Mouse (Mus musculus): ENCODE measurements around the gene Dpf2. TPM values are rescaled to one million over a fixed set of nuclear protein-coding genes. Genes with fewer than 3 reads are reported as not detected.

The Dpf2 gene
- polyA plus RNA-seq, 1 experiment from 2014 or later, result 118 TPM

DNA sequence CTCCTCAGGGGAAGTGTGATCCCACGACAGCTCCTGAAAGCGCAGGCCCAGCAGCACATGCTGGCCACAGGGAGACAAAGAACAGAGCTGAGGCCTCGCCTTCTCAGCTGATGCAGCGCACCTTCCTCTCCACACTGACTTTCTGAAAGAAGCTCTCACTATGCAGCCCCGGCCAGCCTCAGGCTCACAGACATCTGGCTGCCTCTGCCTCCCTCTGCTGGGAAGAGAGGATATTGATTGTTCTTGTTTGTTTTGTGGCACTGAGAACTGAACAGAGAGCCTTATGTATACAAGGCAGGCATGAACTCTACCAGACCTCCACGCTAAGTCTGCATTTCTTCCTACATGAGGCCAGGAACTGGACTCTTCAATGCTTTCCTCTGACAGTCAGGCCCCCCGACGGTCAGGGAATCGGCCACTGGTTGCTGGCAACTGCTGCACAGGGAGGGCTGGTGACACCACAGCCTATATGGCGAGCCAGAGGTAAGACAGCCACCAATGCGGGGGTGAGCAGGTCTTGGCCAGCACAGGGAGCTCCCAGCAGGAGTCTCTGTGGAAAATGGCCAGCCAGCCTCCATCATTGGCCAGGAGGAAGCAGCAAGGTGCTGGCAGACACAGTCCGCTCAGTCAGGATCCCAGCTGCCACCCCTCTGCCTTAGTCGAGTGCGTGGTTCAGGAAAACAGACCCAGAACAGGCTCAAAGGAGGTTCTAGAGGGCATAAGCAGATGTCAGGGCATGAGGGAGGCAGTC is 50.3 kb downstream of the Dpf2 start:
- Histone ChIP-seq H3K4me1 (replicated peaks) (peaks cover 8% of the 10 kb centered on the region), H3K27ac (ENCODE audit: poor library complexity, severe bottlenecking) (no peak overlapping the region), H3K4me3 (no peak overlapping the region), H3K27me3 (replicated peaks) (no peaks in the 10 kb centered on the region), H3K9me3 (replicated peaks) (0 out of 2 replicates have a peak, but pooled peaks cover 11% of the 10 kb centered on the region), H3K9ac (no peak overlapping the region), H3K4me2 (no peak overlapping the region), H3K36me3 (peaks cover 99% of the 10 kb centered on the region)
- ATAC-seq (ENCODE audit: insufficient number of reproducible peaks, low FRiP score), result no peak
- WGBS, result 94% methylated on average over 14 of the region's 14 CpGs

- peaks cover 94% of the 10 kb centered on the region for H3K36me3 ChIP-seq
- 84% methylated on average over 9 of the region's 9 CpGs for WGBS
- peaks cover 17% of the 10 kb centered on the region for H3K4me1 ChIP-seq (replicated peaks)
- no peak overlapping the region for H3K27ac ChIP-seq (ENCODE audit: poor library complexity, severe bottlenecking)
- H3K4me2 ChIP-seq, result no peak overlapping the region
- H3K9me3 ChIP-seq (replicated peaks), result no peaks in the 10 kb centered on the region
- ATAC-seq (ENCODE audit: insufficient number of reproducible peaks, low FRiP score), result no peak
- no peak overlapping the region for H3K9ac ChIP-seq
- H3K4me3 ChIP-seq, result no peak overlapping the region
- no peaks in the 10 kb centered on the region for H3K27me3 ChIP-seq (replicated peaks)
These were observed 56.2 kb downstream of the Dpf2 start for GRCm38 (mm10) chr19:5856604-5857003.

DNA sequence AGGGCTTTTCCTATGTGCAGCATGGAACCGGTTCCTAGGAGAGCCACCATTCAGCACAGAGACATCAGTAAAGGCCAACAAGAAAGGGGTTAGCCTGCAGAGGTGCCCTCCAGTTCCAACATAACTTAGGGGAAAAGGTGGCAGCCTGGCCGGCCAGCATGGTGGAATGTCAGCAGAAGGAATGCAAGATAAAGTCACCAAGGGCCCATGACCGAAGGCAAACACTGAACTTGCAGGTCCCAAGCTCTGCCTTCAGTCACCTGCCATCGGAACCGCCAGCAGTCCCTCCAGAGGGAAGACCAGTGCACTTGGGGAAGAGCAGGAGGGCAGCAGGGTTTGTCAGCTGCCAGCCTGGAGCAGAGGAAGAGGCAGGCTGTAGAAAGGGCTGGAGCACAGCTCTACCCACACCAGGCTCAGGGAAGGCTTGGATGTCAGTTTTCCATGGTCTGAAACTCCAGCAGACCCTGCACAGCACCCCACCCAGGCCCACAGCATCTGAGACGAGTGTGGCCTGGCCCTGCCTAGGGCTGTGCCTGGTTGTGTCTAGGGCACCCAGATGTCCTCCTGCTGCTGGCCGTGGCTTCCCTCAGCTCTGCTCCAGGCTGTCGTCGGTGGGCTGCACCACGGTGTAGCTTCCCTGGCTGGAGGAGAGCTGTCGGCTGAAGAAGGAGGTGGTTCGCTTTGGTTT is 60.6 kb downstream of the Dpf2 start:
- ATAC-seq (ENCODE audit: insufficient number of reproducible peaks, low FRiP score), result no peak
- no peak overlapping the region for H3K4me3 ChIP-seq
- H3K4me2 ChIP-seq, result peak overlapping the region; percentile 42; the same call in 1 of the 2 replicates
- no peaks in the 10 kb centered on the region for H3K9me3 ChIP-seq (replicated peaks)
- no peaks in the 10 kb centered on the region for H3K27me3 ChIP-seq (replicated peaks)
- peak overlapping the region; percentile 82 for H3K27ac ChIP-seq (ENCODE audit: poor library complexity, severe bottlenecking)
- H3K36me3 ChIP-seq, result peaks cover 58% of the 10 kb centered on the region
- WGBS, result 53% methylated on average over 12 of the region's 12 CpGs
- peak overlapping the region; percentile 61 for H3K9ac ChIP-seq
- H3K4me1 ChIP-seq (replicated peaks), result peaks cover 60% of the 10 kb centered on the region

- Histone ChIP-seq H3K27me3 (replicated peaks) (no peaks in the 10 kb centered on the region), H3K9me3 (replicated peaks) (no peaks in the 10 kb centered on the region), H3K9ac (peak overlapping the region; percentile 61), H3K4me3 (no peak overlapping the region), H3K36me3 (peaks cover 52% of the 10 kb centered on the region), H3K27ac (ENCODE audit: poor library complexity, severe bottlenecking) (peak overlapping the region; percentile 82), H3K4me1 (replicated peaks) (peaks cover 66% of the 10 kb centered on the region), H3K4me2 (peak overlapping the region; percentile 42)
- WGBS, result 43% methylated on average over 5 of the region's 5 CpGs
- no peak for ATAC-seq (ENCODE audit: insufficient number of reproducible peaks, low FRiP score)
These were observed 61.3 kb downstream of the Dpf2 start for GRCm38 (mm10) chr19:5851481-5851971.

- Histone ChIP-seq H3K9me3 (replicated peaks) (no peaks in the 10 kb centered on the region), H3K27me3 (replicated peaks) (no peaks in the 10 kb centered on the region), H3K36me3 (peaks cover 45% of the 10 kb centered on the region), H3K4me1 (replicated peaks) (peaks cover 71% of the 10 kb centered on the region), H3K4me3 (no peak overlapping the region), H3K27ac (ENCODE audit: poor library complexity, severe bottlenecking) (no peak overlapping the region), H3K9ac (no peak overlapping the region), H3K4me2 (no peak overlapping the region)
- WGBS, result 83% methylated on average over 3 of the region's 3 CpGs
- no peak for ATAC-seq (ENCODE audit: insufficient number of reproducible peaks, low FRiP score)
These were observed 62.0 kb downstream of the Dpf2 start for GRCm38 (mm10) chr19:5850860-5851259.

DNA sequence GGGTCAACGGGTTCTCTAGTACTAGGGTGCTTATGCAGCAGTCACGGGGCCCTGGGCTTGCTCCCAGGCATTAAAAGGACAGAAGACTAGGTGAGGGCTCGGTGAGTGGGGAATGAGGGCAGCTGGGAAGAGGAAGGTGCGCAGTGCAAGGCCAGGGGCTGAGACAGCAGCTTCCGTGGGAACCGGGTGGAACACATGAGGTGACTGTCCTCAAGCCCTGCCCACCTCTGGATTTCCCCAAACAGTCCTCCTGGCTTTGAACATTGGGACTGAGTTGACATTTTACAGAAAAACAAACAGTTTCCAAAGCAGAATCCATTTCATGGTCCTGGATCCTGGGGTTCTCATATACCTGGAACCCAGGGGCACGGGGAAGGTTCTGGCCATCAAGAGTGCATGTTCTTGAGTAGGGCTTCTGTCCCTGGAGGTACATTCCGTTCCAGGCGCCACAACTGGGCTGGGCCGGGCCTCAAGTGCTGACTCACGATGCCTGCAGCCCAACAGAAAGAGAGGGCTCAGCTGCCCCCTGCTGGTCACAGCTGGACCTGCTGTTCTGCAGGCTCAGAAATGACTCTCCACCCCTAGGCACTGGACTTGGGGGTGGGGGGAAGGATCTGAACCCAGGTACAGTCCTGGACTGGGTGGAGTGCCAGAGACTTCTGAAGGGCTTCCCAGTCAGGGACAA is 62.8 kb downstream of the Dpf2 start:
- H3K4me2 ChIP-seq, result peak overlapping the region; percentile 77
- H3K36me3 ChIP-seq, result peaks cover 36% of the 10 kb centered on the region
- H3K9me3 ChIP-seq (replicated peaks), result no peaks in the 10 kb centered on the region
- no peaks in the 10 kb centered on the region for H3K27me3 ChIP-seq (replicated peaks)
- peak; percentile 34; the same call in 1 of the 2 replicates for ATAC-seq (ENCODE audit: insufficient number of reproducible peaks, low FRiP score)
- WGBS, result 23% methylated on average over 11 of the region's 11 CpGs
- no peak overlapping the region for H3K4me3 ChIP-seq
- peak overlapping the region; percentile 100 for H3K27ac ChIP-seq (ENCODE audit: poor library complexity, severe bottlenecking)
- H3K9ac ChIP-seq, result peak overlapping the region; percentile 36; the same call in 1 of the 2 replicates
- H3K4me1 ChIP-seq (replicated peaks), result peaks cover 77% of the 10 kb centered on the region

DNA sequence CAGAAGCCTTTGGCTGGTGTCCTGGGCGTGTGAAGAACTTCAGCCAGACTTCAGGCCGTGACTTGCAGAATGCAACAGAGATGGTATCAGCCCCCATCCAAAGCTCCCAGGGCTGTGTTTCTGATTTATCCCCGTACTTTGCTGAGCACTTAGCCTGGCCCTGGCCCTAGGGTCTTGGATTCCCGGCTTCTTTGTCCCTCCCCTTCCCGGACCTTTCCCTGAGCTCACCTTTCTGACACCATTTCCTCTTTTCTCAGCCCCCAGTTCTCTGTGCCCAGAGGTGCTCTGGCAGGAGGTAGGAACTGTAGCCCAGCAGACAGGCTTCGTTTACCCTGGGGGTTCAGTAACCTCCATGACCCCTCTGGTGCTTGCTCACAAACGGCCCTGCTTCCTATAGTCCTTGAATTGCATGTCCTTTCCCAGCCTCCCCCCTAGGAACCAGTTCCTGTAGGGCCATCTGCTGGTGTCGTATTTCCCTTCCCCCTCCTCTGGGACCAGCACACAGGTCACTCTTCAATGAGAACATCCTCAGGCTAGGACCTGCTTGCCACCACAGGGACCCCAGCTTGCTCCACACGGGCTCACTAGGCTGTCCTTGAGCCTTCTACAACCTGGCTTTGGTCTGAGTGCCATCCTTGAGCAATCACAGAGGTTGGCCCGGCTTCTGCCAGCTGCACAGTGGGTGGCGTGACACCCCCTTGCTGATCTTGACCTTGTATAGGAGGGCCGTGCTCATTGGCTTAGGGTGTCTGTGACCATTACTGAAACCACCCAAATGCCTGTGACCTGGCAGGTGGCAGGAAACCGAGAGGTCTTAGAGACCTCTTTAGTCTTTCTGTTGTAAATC is 63.8 kb downstream of the Dpf2 start:
- no peak for ATAC-seq (ENCODE audit: insufficient number of reproducible peaks, low FRiP score)
- peak overlapping the region; percentile 100 for H3K27ac ChIP-seq (ENCODE audit: poor library complexity, severe bottlenecking)
- H3K4me1 ChIP-seq (replicated peaks), result peaks cover 86% of the 10 kb centered on the region
- peak overlapping the region; percentile 77 for H3K4me2 ChIP-seq
- H3K9me3 ChIP-seq (replicated peaks), result no peaks in the 10 kb centered on the region
- peaks cover 29% of the 10 kb centered on the region for H3K36me3 ChIP-seq
- 34% methylated on average over 13 of the region's 13 CpGs for WGBS
- H3K27me3 ChIP-seq (replicated peaks), result no peaks in the 10 kb centered on the region
- peak overlapping the region; percentile 15; the same call in 1 of the 2 replicates for H3K4me3 ChIP-seq
- H3K9ac ChIP-seq, result peak overlapping the region; percentile 76

DNA sequence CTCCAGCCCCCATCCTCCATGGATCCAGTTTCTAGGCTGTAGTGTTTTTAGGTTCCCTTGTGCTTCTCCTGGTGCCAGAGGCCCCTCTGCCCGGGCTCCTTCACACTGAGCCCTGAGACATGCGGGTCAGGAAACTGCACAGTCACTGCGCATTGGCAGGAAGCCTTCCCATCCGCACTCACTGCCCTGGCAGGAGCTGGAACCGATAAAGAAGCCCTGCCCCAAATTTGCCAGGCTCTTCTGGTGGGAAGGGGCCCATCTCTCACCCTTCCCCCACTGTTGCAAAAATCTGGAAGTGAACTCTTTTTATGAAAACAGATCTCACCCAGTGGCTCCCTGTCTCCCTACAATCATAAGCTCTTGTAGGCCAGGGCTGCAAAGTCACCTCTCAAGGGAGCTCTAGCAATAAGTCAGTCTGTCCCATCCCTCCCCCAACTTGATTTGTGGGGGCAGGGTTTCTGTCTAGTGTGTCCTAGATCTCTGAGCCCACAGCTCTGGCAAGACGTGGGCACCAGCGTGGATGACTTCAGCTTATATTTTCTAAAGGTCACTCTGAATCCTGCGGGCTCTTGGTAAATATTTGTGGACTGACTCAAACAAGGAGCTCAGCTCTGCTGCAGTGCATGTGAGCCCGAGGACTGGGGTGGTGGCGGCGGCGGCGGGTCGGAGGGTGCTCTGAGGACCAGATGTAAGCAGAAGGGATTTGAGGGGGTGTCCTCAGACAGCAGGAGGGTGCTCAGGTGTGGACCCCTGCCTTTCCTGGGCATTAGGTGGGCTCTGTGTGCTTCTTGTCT is 64.6 kb downstream of the Dpf2 start:
- WGBS, result 39% methylated on average over 14 of the region's 14 CpGs
- Histone ChIP-seq H3K27ac (ENCODE audit: poor library complexity, severe bottlenecking) (peak overlapping the region; percentile 100), H3K9me3 (replicated peaks) (no peaks in the 10 kb centered on the region), H3K36me3 (peaks cover 24% of the 10 kb centered on the region), H3K4me2 (peak overlapping the region; percentile 77), H3K9ac (peak overlapping the region; percentile 76), H3K4me1 (replicated peaks) (peaks cover 94% of the 10 kb centered on the region), H3K27me3 (replicated peaks) (no peaks in the 10 kb centered on the region), H3K4me3 (peak overlapping the region; percentile 4; the same call in 1 of the 2 replicates)
- peak; percentile 33; the same call in 1 of the 2 replicates for ATAC-seq (ENCODE audit: insufficient number of reproducible peaks, low FRiP score)

DNA sequence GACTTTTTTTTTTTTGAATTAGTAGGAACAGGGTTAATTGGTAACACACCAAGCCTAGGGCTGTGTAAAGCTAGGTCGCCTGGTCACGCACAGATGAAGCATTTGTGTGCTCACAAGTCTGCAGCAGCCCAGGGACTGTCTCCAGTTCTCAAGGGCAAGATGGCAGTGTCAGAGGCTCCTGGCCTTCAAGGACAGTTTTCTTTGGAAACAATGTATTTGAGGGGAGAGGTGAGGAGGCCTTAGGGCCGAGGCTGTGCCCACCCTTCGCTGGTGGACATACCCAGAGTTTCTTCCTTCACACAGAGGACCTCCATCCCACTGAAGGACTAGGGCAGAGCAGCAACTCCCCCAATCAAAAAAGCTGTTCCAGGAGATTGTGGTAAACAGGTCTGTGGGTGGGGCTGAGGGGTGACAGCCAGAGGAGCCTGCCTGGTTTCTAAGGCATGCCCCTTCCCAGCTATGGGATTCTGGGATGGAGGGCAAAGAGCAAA is 65.5 kb downstream of the Dpf2 start:
- peak overlapping the region; percentile 77 for H3K4me2 ChIP-seq
- 65% methylated on average over 4 of the region's 4 CpGs for WGBS
- H3K27me3 ChIP-seq (replicated peaks), result no peaks in the 10 kb centered on the region
- H3K4me3 ChIP-seq, result peak overlapping the region; percentile 40; the same call in 1 of the 2 replicates
- H3K9ac ChIP-seq, result peak overlapping the region; percentile 76
- ATAC-seq (ENCODE audit: insufficient number of reproducible peaks, low FRiP score), result no peak
- H3K9me3 ChIP-seq (replicated peaks), result no peaks in the 10 kb centered on the region
- peak overlapping the region; percentile 100 for H3K27ac ChIP-seq (ENCODE audit: poor library complexity, severe bottlenecking)
- peaks cover 94% of the 10 kb centered on the region for H3K4me1 ChIP-seq (replicated peaks)
- H3K36me3 ChIP-seq, result peaks cover 15% of the 10 kb centered on the region
